Mouse (Mus musculus) brain, adult 2 months (tissue): ENCODE data around the gene Tifa.

Source experiments
- DNase-seq: peaks from one replicate; pipeline ENCODE4 v3.0.0; 2011; ENCODE audit warnings: low read depth, low spot score

Tifa gene

DNA sequence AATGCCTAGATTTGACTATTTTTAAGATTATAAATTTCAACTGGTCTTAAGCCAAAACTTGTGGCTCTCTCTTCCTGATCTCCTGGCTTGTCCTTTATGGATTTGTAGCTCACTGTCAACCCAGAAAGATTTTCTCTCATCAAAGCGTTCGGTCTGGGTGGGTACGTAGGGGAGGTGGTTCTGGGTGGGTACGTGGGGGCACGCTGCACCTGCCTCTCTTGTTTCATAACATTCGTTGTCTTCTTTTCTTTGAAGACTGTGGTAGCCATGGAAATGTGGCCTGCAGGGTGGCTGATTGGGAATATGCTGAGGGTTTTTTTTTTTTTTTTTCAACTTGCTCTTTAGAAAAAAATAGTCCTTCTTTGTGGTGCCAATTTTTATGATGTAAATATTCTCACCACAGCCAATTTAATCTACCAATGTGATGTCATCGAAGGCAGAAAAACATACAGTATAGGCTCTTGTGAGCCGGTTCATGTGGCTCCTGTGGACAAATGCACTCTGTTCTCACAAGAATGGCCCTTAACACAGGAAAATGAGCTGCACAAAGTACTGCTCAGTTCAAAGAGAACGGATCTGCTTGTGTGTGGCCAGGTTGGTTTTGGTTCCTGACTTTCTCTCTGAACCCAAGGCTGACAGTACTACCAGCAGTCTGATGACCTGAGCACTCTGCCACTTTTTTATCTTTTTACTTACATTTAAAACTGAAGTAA, 78.6 kb downstream of the Tifa start:
- peak; percentile 34 for DNase-seq

DNA sequence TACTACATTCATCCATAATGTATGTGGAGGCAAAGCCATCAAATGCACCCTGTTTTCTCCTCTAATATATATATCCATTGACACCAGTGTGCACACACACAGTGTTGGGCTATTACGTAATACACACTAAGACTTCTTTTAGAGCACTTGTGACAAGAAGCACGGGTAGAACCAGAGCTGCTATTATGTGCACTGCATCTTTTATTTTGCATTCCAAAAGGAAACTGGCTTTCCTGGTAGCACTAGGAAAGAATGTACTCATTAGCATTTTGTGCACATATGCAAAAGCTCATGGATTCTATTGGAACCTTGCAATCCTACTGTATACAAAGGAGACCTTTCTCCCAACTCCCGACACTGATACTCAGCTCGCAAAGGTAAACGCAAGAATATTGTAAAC, 79.3 kb downstream of the Tifa start:
- DNase-seq: peak; percentile 27

GRCm38 (mm10) chr3:127871575-127871974, 82.0 kb downstream of the Tifa start:
- DNase-seq: no peak

DNA sequence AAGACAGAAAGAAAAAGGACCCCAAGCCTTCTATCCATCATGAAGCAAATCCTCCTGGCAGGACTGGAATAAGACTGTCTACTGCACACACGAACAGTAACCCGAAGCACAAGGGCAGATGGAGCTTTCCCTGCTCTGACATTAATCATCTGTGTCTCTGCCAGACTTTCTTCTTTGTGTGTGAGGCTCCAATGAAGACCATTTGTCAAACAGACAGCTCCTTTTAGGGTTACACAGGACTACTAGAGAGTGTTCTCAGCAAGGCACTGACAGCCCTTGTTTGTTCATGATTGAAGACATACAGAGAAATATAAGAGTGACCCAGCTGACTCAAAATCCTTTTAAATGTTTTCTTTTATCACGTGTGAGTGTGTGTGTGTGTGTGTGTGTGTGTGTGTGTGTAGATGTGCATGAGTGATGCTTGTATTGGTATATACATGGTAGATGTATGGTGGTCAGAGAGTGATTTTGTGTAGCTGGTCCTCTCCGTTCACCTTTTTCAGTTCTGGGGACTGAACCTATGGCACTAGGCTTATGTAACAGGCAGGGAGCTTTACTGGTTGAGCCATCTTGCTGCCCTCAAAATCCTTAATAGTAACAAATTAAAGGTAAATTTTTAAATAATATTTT, 84.8 kb downstream of the Tifa start:
- peak; percentile 36 for DNase-seq

DNA sequence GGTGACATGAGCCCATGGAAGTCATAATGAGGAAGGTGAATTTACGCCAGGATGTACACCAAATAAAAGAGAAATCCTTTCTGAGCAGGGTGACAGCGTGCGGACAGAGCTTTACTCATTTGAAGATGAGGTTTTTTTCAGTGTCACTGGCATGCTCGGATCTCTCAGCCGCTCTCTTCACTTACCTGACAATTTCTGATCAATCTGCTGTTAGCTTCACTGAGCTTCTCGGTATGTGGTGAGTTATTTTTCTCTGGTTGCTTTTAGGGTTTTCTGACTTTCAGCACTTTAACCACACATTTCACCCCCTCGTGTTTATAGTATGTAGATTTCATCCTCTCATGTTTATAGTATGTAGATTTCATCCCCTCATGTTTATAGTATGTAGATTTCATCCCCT, 85.5 kb downstream of the Tifa start:
- DNase-seq: no peak

GRCm38 (mm10) chr3:127875509-127875908, 85.9 kb downstream of the Tifa start:
- no peak for DNase-seq

DNA sequence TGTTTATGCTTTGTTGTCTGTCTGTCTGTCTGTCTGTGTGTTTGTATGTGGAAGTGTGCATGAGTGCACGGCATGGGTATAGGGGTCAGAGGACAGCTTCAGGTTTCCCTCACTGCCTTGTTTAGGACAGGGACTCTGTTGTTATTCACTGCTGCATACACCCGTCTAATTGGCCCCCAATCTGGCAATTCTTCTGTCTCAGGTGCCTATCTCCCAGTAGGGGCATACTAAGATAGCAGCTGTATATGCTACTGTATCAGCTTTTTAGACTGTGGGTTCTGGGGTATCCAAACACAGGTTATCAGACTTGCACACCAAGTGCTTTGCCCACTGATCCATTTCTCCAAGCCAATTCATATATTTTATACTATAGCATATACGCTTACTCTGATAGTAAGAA, 90.4 kb downstream of the Tifa start:
- DNase-seq: no peak

DNA sequence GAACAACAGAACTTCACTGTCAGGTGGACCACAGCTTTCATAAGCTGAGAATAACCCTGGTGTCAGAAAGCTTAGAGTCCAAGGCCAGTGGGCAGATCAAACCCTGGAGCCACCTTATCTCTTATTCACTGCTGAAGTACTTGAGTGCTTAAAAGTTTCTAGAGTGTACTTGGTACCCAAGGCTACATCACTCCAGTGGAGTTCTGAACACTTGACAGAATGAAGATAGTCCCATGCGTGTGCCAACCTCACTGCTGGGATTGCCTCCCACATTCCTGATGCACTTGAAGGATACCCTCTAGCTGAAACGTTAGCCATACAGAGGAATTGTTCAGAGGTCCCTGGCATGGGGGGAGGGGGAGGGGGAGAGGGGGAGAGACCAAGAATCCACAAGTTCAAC, 92.1 kb downstream of the Tifa start:
- DNase-seq: no peak
